Comparison of ENCODE assay signal across 9 mouse cellular contexts in the genomic region with DNA sequence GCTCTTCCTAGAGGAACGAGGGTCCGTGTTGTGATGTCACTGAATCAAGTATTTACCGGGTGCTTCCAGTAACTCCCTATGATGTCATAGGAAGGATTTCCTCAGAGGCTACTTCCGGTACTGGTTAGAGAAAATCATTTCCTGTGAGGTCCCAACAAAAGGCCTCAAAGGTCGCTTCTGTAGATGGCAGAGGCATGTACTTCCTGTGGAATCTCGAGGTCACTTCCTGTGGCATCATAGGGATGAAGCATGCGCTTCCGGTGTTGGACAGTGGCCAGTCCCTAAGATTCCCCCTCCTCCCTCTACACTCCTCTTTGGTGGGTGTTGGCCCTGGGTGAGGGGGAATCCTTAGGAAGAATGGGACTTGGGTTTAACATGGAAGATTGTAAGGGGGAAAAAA. TPM values are rescaled to one million over a fixed set of nuclear protein-coding genes. Genes with fewer than 3 reads are reported as not detected.
DNase-seq lines count a peak whose midpoint lies in the region; ATAC-seq and TF ChIP-seq lines count a peak whose summit lies in the region.
"Had no signal": no experiment of that assay in that cellular context is flagged by ENCODE, and none has a peak within 500 bp of the region (broad histone marks: within the 10 kb centered on the region; RNA-seq: fewer than 3 reads in every experiment).

No protein-coding gene starts in this region.

- TF ChIP-seq CTCF in heart, adult 2 months (IDR thresholded peaks at IDR 0.05): no peak
- no peak for TF ChIP-seq CTCF in kidney, postnatal 0 days (IDR thresholded peaks at IDR 0.05; ENCODE audit: low read depth)

- peak overlapping the region; percentile 71 for H3K27ac ChIP-seq in heart, adult 2 months
- H3K27ac ChIP-seq in kidney, postnatal 0 days: no peak overlapping the region
- no peak overlapping the region for H3K27ac ChIP-seq in limb, embryonic 10.5 days

- H3K27me3 ChIP-seq in heart, adult 2 months (ENCODE audit: control insufficient read depth, insufficient read depth, low read length): peaks cover 5% of the 10 kb centered on the region
- H3K27me3 ChIP-seq in kidney, postnatal 0 days (ENCODE audit: insufficient read depth, low read length): peaks cover 38% of the 10 kb centered on the region
- H3K27me3 ChIP-seq in limb, embryonic 10.5 days (ENCODE audit: low read depth, poor library complexity, severe bottlenecking): peaks cover 99% of the 10 kb centered on the region

- intact Hi-C loops in heart, postnatal 25 days (cut with DNase I): no loop called here
- intact Hi-C loops in heart, adult 2 months (cut with DNase I): loop anchor here (2.0 kb wide), 1 partner anchor 33 kb away; no protein-coding TSS in a partner anchor

- peak; percentile 98 for DNase-seq in heart, adult 11 months
- no peak for DNase-seq in heart, postnatal 25 days (ENCODE audit: low spot score)
- peak; percentile 45 to 51 for DNase-seq in heart, adult 2 months
- peak; percentile 36 for DNase-seq in kidney, postnatal 0 days (ENCODE audit: low spot score)
- DNase-seq in urinary bladder, postnatal 25 days (ENCODE audit: low spot score): no peak
- no peak for DNase-seq in limb, embryonic 10.5 days (ENCODE audit: low spot score)

- H3K79me2 ChIP-seq in heart, adult 2 months (replicated peaks; ENCODE audit: control insufficient read depth, insufficient read depth, low read length): no peaks in the 10 kb centered on the region; the same call in 1 of the 2 replicates

- TF ChIP-seq POLR2A in heart, adult 2 months (IDR thresholded peaks at IDR 0.05; ENCODE audit: insufficient read depth, low read depth, low read length): 0 out of 2 replicates have a peak, but pooled peaks have one; percentile 18

- H3K4me3 ChIP-seq in heart, adult 2 months: no peak overlapping the region
- H3K4me3 ChIP-seq in kidney, postnatal 0 days (replicated peaks; ENCODE audit: low read depth, low read length): no peak overlapping the region
- no peak overlapping the region for H3K4me3 ChIP-seq in limb, embryonic 10.5 days

- peak; percentile 55 for ATAC-seq in CD4-positive, CD25-positive, alpha-beta regulatory T cell, adult 4 months
- no peak for ATAC-seq in kidney, postnatal 0 days (replicated peaks; ENCODE audit: low FRiP score, low read depth)
- no peak for ATAC-seq in frontal cortex, adult (ENCODE audit: low TSS enrichment)

- H3K4me2 ChIP-seq in kidney, postnatal 0 days (ENCODE audit: low read length): no peak overlapping the region

- WGBS in heart, adult 2 months: 22% methylated on average over 8 of the region's 8 CpGs
- 54% methylated on average over 8 of the region's 8 CpGs for WGBS in kidney, postnatal 0 days
- 67% methylated on average over 8 of the region's 8 CpGs for WGBS in limb, embryonic 10.5 days

- no peak overlapping the region for H3K9ac ChIP-seq in heart, adult 2 months (ENCODE audit: low read depth, low read length)
- no peak overlapping the region for H3K9ac ChIP-seq in kidney, postnatal 0 days (ENCODE audit: low read depth, low read length)

- peak; percentile 79; the same call in 1 of the 2 replicates for TF ChIP-seq EP300 in heart, adult 2 months (IDR thresholded peaks at IDR 0.05; ENCODE audit: insufficient read depth, low read depth, low read length)

- H3K4me1 ChIP-seq in heart, adult 2 months (ENCODE audit: control insufficient read depth, insufficient read depth, low read length): peaks cover 6% of the 10 kb centered on the region
- peaks cover 12% of the 10 kb centered on the region; the same call in 1 of the 2 replicates for H3K4me1 ChIP-seq in kidney, postnatal 0 days (replicated peaks; ENCODE audit: insufficient read depth, low read length)
- peaks cover 23% of the 10 kb centered on the region for H3K4me1 ChIP-seq in limb, embryonic 10.5 days

- no peaks in the 10 kb centered on the region for H3K9me3 ChIP-seq in kidney, postnatal 0 days (replicated peaks; ENCODE audit: low read length)
- no peaks in the 10 kb centered on the region for H3K9me3 ChIP-seq in limb, embryonic 10.5 days (replicated peaks)

- no peaks in the 10 kb centered on the region; the same call in 1 of the 2 replicates for H3K36me3 ChIP-seq in heart, adult 2 months (ENCODE audit: control insufficient read depth, insufficient read depth, low read length)
- H3K36me3 ChIP-seq in kidney, postnatal 0 days (ENCODE audit: insufficient read depth, low read length): no peaks in the 10 kb centered on the region
- no peaks in the 10 kb centered on the region for H3K36me3 ChIP-seq in limb, embryonic 10.5 days

RNA-seq across cellular contexts. Expression of a gene that starts 27.8 kb away (rescaled TPM):
- not detected for total RNA-seq in heart, postnatal 25 days (2021)
- not detected for polyA plus RNA-seq in CD4-positive, CD25-positive, alpha-beta regulatory T cell, adult 4 months (2017; shearing (Covaris generic))
- not detected for total RNA-seq in heart, adult 2 months (2021)
- polyA plus RNA-seq in heart, adult 2 months (2012; rRNA removed): 0.08 TPM in 1 of 2 replicates, not detected in the other
- polyA plus RNA-seq in kidney, postnatal 0 days (2015; fragmentation: Nextera tagmentation; extraction: Ambion mirVana): 0.09 TPM in 1 of 2 replicates, not detected in the other
- polyA plus RNA-seq in limb, embryonic 10.5 days (2016; fragmentation: Nextera tagmentation; extraction: Ambion mirVana): not detected in 2 replicates
- polyA plus RNA-seq: forebrain, embryonic 11.5 days had no signal

RNA-seq across cellular contexts. Expression of a gene that starts 31.6 kb away (rescaled TPM):
- 1 to 10 TPM; 3.2 to 4.0 TPM for total RNA-seq in heart, postnatal 25 days (2021)
- polyA plus RNA-seq in CD4-positive, CD25-positive, alpha-beta regulatory T cell, adult 4 months (2017; shearing (Covaris generic)): 1 to 10 TPM; 1.7 to 3.0 TPM
- total RNA-seq in heart, adult 2 months (2021): 1 to 10 TPM; 3.5 to 3.9 TPM
- polyA plus RNA-seq in heart, adult 2 months (2012; rRNA removed): 3.4 and 4.0 TPM in 2 replicates
- polyA plus RNA-seq in kidney, postnatal 0 days (2015; fragmentation: Nextera tagmentation; extraction: Ambion mirVana): 3.3 and 3.6 TPM in 2 replicates
- polyA plus RNA-seq in limb, embryonic 10.5 days (2016; fragmentation: Nextera tagmentation; extraction: Ambion mirVana): 3.4 and 4.0 TPM in 2 replicates

RNA-seq across cellular contexts. Expression of a gene that starts 33.8 kb away (rescaled TPM):
- total RNA-seq in heart, postnatal 25 days (2021): 1 to 10 TPM; 5.5 to 6.6 TPM
- polyA plus RNA-seq in CD4-positive, CD25-positive, alpha-beta regulatory T cell, adult 4 months (2017; shearing (Covaris generic)): not detected
- 1 to 10 TPM; 4.3 to 5.1 TPM for total RNA-seq in heart, adult 2 months (2021)
- 1.5 and 1.7 TPM in 2 replicates for polyA plus RNA-seq in heart, adult 2 months (2012; rRNA removed)
- 0.55 and 0.58 TPM in 2 replicates for polyA plus RNA-seq in kidney, postnatal 0 days (2015; fragmentation: Nextera tagmentation; extraction: Ambion mirVana)
- 0.23 and 0.28 TPM in 2 replicates for polyA plus RNA-seq in limb, embryonic 10.5 days (2016; fragmentation: Nextera tagmentation; extraction: Ambion mirVana)

RNA-seq across cellular contexts. Expression of a gene that starts 44.4 kb away (rescaled TPM):
- total RNA-seq in heart, postnatal 25 days (2021): 10 to 100 TPM; 20.2 to 23.6 TPM
- 1 to 10 TPM; 2.0 to 2.4 TPM for polyA plus RNA-seq in CD4-positive, CD25-positive, alpha-beta regulatory T cell, adult 4 months (2017; shearing (Covaris generic))
- 10 to 100 TPM; 22.5 to 24.5 TPM for total RNA-seq in heart, adult 2 months (2021)
- polyA plus RNA-seq in heart, adult 2 months (2012; rRNA removed): 12.7 and 15.1 TPM in 2 replicates
- polyA plus RNA-seq in kidney, postnatal 0 days (2015; fragmentation: Nextera tagmentation; extraction: Ambion mirVana): 15.2 and 17.3 TPM in 2 replicates
- polyA plus RNA-seq in limb, embryonic 10.5 days (2016; fragmentation: Nextera tagmentation; extraction: Ambion mirVana): 30.8 and 34.4 TPM in 2 replicates

RNA-seq across cellular contexts. Expression of a gene that starts 49.2 kb away (rescaled TPM):
- total RNA-seq in heart, postnatal 25 days (2021): 1 to 10 TPM; 7.7 to 8.3 TPM
- polyA plus RNA-seq in CD4-positive, CD25-positive, alpha-beta regulatory T cell, adult 4 months (2017; shearing (Covaris generic)): 1 to 10 TPM; 7.6 to 8.9 TPM
- 1 to 10 TPM; 6.6 to 9.6 TPM for total RNA-seq in heart, adult 2 months (2021)
- 11.3 and 12.5 TPM in 2 replicates for polyA plus RNA-seq in heart, adult 2 months (2012; rRNA removed)
- 22.4 and 26.3 TPM in 2 replicates for polyA plus RNA-seq in kidney, postnatal 0 days (2015; fragmentation: Nextera tagmentation; extraction: Ambion mirVana)
- polyA plus RNA-seq in limb, embryonic 10.5 days (2016; fragmentation: Nextera tagmentation; extraction: Ambion mirVana): 34.1 and 37.6 TPM in 2 replicates

Comparison
In these comparisons a context has a peak if more than half of its experiments do, and no peak if none do; other contexts are left out.
1. DNase-seq: peak in heart, adult 11 months (single experiment), heart, adult 2 months (2 of 2) and kidney, postnatal 0 days (single experiment); none in heart, postnatal 25 days (single experiment), urinary bladder, postnatal 25 days (single experiment) and limb, embryonic 10.5 days (single experiment).